Mouse (Mus musculus) CH12.LX (cell line): ENCODE measurements around the gene Ascc1. TPM values are rescaled to one million over a fixed set of nuclear protein-coding genes. Genes with fewer than 3 reads are reported as not detected.

ENCODE experiments used
- DNase-seq: peaks from one replicate; pipeline ENCODE4 v3.0.0-alpha.2; 2013; ENCODE audit errors: extremely low read depth
- H3K27ac ChIP-seq: 2 replicates; pipeline ENCODE4 v1.5.1; 2012; ENCODE audit warnings: low read depth, mild to moderate bottlenecking, control low read depth, moderate library complexity; ENCODE audit not compliant: insufficient read depth
- H3K27me3 ChIP-seq: replicated peaks from 2 replicates; pipeline ENCODE3; 2012; ENCODE audit warnings: inconsistent platforms
- H3K36me3 ChIP-seq, 2 experiments: replicated peaks in 1 of 2; 2 replicates each; pipeline versions ENCODE3 to v1.6.1; 2012; ENCODE audit warnings: inconsistent platforms in 1 of 2, low read length in 1 of 2, mild to moderate bottlenecking in 1 of 2, mixed read lengths in 1 of 2, moderate library complexity in 1 of 2; ENCODE audit not compliant: control insufficient read depth in 1 of 2, insufficient read depth in 1 of 2
- H3K4me1 ChIP-seq, 2 experiments: 2 replicates each; pipeline ENCODE4 v1.6.1; 2012; ENCODE audit warnings: inconsistent platforms in 1 of 2, moderate library complexity in 1 of 2; ENCODE audit not compliant: insufficient read depth in 2 of 2, control insufficient read depth in 1 of 2
- H3K4me2 ChIP-seq: 2 replicates; pipeline ENCODE4 v1.6.1; 2012; ENCODE audit warnings: low read depth, mild to moderate bottlenecking, control low read depth; ENCODE audit not compliant: poor library complexity, insufficient read depth, severe bottlenecking
- H3K4me3 ChIP-seq, 3 experiments: fragments of 150-350 bp in 1 of 3; sonication (generic) in 1 of 3; replicated peaks in 1 of 3; 2 replicates each; pipeline versions ENCODE3 to v1.5.1; 2011 to 2012; ENCODE audit warnings: low read depth in 2 of 3, low read length in 2 of 3, mild to moderate bottlenecking in 2 of 3, moderate library complexity in 2 of 3, control low read depth in 1 of 3, improper control_type of control experiment in 1 of 3, inconsistent platforms in 1 of 3, mixed read lengths in 1 of 3; ENCODE audit not compliant: poor library complexity in 1 of 3
- H3K79me2 ChIP-seq: replicated peaks from 2 replicates; pipeline ENCODE4 v1.6.1; 2012; ENCODE audit warnings: mild to moderate bottlenecking, moderate library complexity; ENCODE audit not compliant: control insufficient read depth, poor library complexity, insufficient read depth, severe bottlenecking; ENCODE audit errors: extremely low read depth
- H3K9ac ChIP-seq: 2 replicates; pipeline ENCODE4 v1.6.1; 2012; ENCODE audit warnings: low read depth, mild to moderate bottlenecking, control low read depth, moderate library complexity; ENCODE audit not compliant: insufficient read depth
- H3K9me3 ChIP-seq: replicated peaks from 2 replicates; pipeline ENCODE3; 2012; ENCODE audit warnings: low read length, inconsistent platforms, mixed read lengths
- BHLHE40 ChIP-seq: IDR thresholded peaks from 2 replicates; pipeline ENCODE4 v1.6.1; 2011; ENCODE audit warnings: mild to moderate bottlenecking, low read depth, low read length, improper control_type of control experiment
- CHD2 ChIP-seq: IDR thresholded peaks from 2 replicates; pipeline ENCODE4 v1.6.1; 2011; ENCODE audit warnings: low read length, improper control_type of control experiment
- CTCF ChIP-seq, 2 experiments: IDR thresholded peaks in 1 of 2; conservative IDR thresholded peaks in 1 of 2; 2 replicates each; pipeline ENCODE4 v1.5.1; 2011 to 2012; ENCODE audit warnings: low read depth in 2 of 2, low read length in 2 of 2, improper control_type of control experiment in 1 of 2, inconsistent platforms in 1 of 2, mild to moderate bottlenecking in 1 of 2, moderate library complexity in 1 of 2
- E2F4 ChIP-seq: IDR thresholded peaks from 2 replicates; pipeline ENCODE4 v1.6.1; 2011; ENCODE audit warnings: low read depth, low read length, improper control_type of control experiment; ENCODE audit not compliant: insufficient replicate concordance
- ELF1 ChIP-seq: IDR thresholded peaks from 2 replicates; pipeline ENCODE4 v1.6.1; 2014; ENCODE audit warnings: low read depth, mild to moderate bottlenecking, inconsistent platforms, low read length, improper control_type of control experiment
- EP300 ChIP-seq: IDR thresholded peaks from 2 replicates; pipeline ENCODE4 v1.6.1; 2011; ENCODE audit warnings: low read length, improper control_type of control experiment
- ETS1 ChIP-seq: conservative IDR thresholded peaks from 2 replicates; pipeline ENCODE4 v1.6.1; 2012; ENCODE audit warnings: low read depth, mild to moderate bottlenecking, inconsistent platforms, low read length, improper control_type of control experiment, moderate library complexity
- GABPA ChIP-seq: IDR thresholded peaks from 2 replicates; pipeline ENCODE4 v1.6.1; 2012; ENCODE audit warnings: low read depth, low read length, improper control_type of control experiment, inconsistent platforms; ENCODE audit not compliant: insufficient replicate concordance
- HCFC1 ChIP-seq: IDR thresholded peaks from 2 replicates; pipeline ENCODE4 v1.6.1; 2012; ENCODE audit warnings: low read depth, mild to moderate bottlenecking, inconsistent platforms, low read length, improper control_type of control experiment
- IRF4 ChIP-seq: IDR thresholded peaks from 2 replicates; pipeline ENCODE4 v1.6.1; 2014; ENCODE audit warnings: low read depth, mild to moderate bottlenecking, inconsistent platforms, low read length, improper control_type of control experiment
- JUN ChIP-seq: IDR thresholded peaks from 2 replicates; pipeline ENCODE4 v1.6.1; 2011; ENCODE audit warnings: low read depth, mild to moderate bottlenecking, low read length, improper control_type of control experiment, moderate library complexity; ENCODE audit not compliant: insufficient read depth
- JUND ChIP-seq: conservative IDR thresholded peaks from 2 replicates; pipeline ENCODE4 v1.6.1; 2011; ENCODE audit warnings: low read depth, low read length, improper control_type of control experiment
- KAT2A ChIP-seq: IDR thresholded peaks from 2 replicates; pipeline ENCODE4 v1.6.1; 2012; ENCODE audit warnings: low read length, improper control_type of control experiment, inconsistent platforms; ENCODE audit not compliant: insufficient replicate concordance
- MAFK ChIP-seq: IDR thresholded peaks from 2 replicates; pipeline ENCODE4 v1.6.1; 2011; ENCODE audit warnings: low read length, improper control_type of control experiment; ENCODE audit not compliant: insufficient replicate concordance
- MAZ ChIP-seq: IDR thresholded peaks from 2 replicates; pipeline ENCODE4 v1.6.1; 2012; ENCODE audit warnings: low read depth, mild to moderate bottlenecking, inconsistent platforms, low read length, improper control_type of control experiment, moderate library complexity
- MYC ChIP-seq: IDR thresholded peaks from 2 replicates; pipeline ENCODE4 v1.6.1; 2011; ENCODE audit warnings: low read depth, mild to moderate bottlenecking, improper control_type of control experiment, low read length
- NELFE ChIP-seq: IDR thresholded peaks from 2 replicates; pipeline ENCODE4 v1.6.1; 2011; ENCODE audit warnings: low read depth, low read length, improper control_type of control experiment
- NRF1 ChIP-seq: IDR thresholded peaks from 2 replicates; pipeline ENCODE4 v1.6.1; 2014; ENCODE audit warnings: low read depth, mild to moderate bottlenecking, inconsistent platforms, low read length, improper control_type of control experiment, moderate library complexity
- PAX5 ChIP-seq: IDR thresholded peaks from 2 replicates; pipeline ENCODE4 v1.6.1; 2012; ENCODE audit warnings: low read length, inconsistent platforms, mixed read lengths
- POLR2A ChIP-seq: IDR thresholded peaks from 2 replicates; pipeline ENCODE4 v1.6.1; 2011; ENCODE audit warnings: low read depth, mild to moderate bottlenecking, improper control_type of control experiment, low read length
- POLR2AphosphoS2 ChIP-seq: IDR thresholded peaks from 2 replicates; pipeline ENCODE4 v1.6.1; 2011; ENCODE audit warnings: low read depth, low read length, improper control_type of control experiment
- RCOR1 ChIP-seq: conservative IDR thresholded peaks from 2 replicates; pipeline ENCODE4 v1.6.1; 2012; ENCODE audit warnings: low read depth, mild to moderate bottlenecking, inconsistent platforms, low read length, improper control_type of control experiment
- SIN3A ChIP-seq: IDR thresholded peaks from 2 replicates; pipeline ENCODE4 v1.6.1; 2012; ENCODE audit warnings: low read length, improper control_type of control experiment, inconsistent platforms
- SMC3 ChIP-seq: IDR thresholded peaks from 2 replicates; pipeline ENCODE4 v1.6.1; 2011; ENCODE audit warnings: low read depth, low read length, improper control_type of control experiment
- TBP ChIP-seq: conservative IDR thresholded peaks from 2 replicates; pipeline ENCODE4 v1.6.1; 2011; ENCODE audit warnings: low read depth, low read length, improper control_type of control experiment
- TCF12 ChIP-seq: IDR thresholded peaks from 2 replicates; pipeline ENCODE4 v1.6.1; 2014; ENCODE audit warnings: low read depth, mild to moderate bottlenecking, inconsistent platforms, low read length, improper control_type of control experiment
- USF1 ChIP-seq: IDR thresholded peaks from 2 replicates; pipeline ENCODE4 v1.6.1; 2014; ENCODE audit warnings: low read depth, mild to moderate bottlenecking, inconsistent platforms, low read length, improper control_type of control experiment
- USF2 ChIP-seq: conservative IDR thresholded peaks from 2 replicates; pipeline ENCODE4 v1.6.1; 2011; ENCODE audit warnings: low read depth, low read length, improper control_type of control experiment
- ZKSCAN1 ChIP-seq: IDR thresholded peaks from 2 replicates; pipeline ENCODE4 v1.6.1; 2012; ENCODE audit warnings: low read depth, inconsistent platforms, low read length, improper control_type of control experiment, borderline replicate concordance
- ZMIZ1 ChIP-seq: IDR thresholded peaks from 2 replicates; pipeline ENCODE4 v1.6.1; 2012; ENCODE audit warnings: low read depth, mild to moderate bottlenecking, inconsistent platforms, low read length, improper control_type of control experiment
- ZNF384 ChIP-seq: IDR thresholded peaks from 2 replicates; pipeline ENCODE4 v1.6.1; 2012; ENCODE audit warnings: low read depth, low read length, improper control_type of control experiment, inconsistent platforms
- dilution Hi-C: fragments of 300-500 bp; cut with MboI; formaldehyde crosslinking; loops from 2 replicates; pipeline ENCODE4 v1.14.3; 2020; ENCODE audit warnings: low sequenced_read_pairs; ENCODE audit not compliant: extremely low pct_unique_long_range_greater_than_20kb, extremely low pct_ligation_motif_present
- in situ Hi-C: fragments of 300-500 bp; cut with MboI; formaldehyde crosslinking; loops from 3 replicates; pipeline ENCODE4 v1.14.3; 2019; ENCODE audit warnings: low sequenced_read_pairs, low pct_ligation_motif_present, low pct_unique_long_range_greater_than_20kb, mixed read lengths
- polyA plus RNA-seq: library from polyadenylated mRNA; unstranded; fragments of >175 nt; gene quantifications from 2 replicates; pipeline ENCODE4 v1.2.1, GENCODE M21; 2012; ENCODE audit warnings: low read depth; ENCODE audit not compliant: insufficient read length
- total RNA-seq, 2 experiments: library from RNA; depleted of rRNA; stranded (reverse); fragments of 300-350 nt in 1 of 2; fragments of >200 nt in 1 of 2; gene quantifications; 2 replicates each; pipeline ENCODE4 v1.2.3; 2012 to 2014

Gene Ascc1
- total and polyA plus RNA-seq, 3 experiments, result 20.1 to 25.5 (median 25.4) TPM

DNA sequence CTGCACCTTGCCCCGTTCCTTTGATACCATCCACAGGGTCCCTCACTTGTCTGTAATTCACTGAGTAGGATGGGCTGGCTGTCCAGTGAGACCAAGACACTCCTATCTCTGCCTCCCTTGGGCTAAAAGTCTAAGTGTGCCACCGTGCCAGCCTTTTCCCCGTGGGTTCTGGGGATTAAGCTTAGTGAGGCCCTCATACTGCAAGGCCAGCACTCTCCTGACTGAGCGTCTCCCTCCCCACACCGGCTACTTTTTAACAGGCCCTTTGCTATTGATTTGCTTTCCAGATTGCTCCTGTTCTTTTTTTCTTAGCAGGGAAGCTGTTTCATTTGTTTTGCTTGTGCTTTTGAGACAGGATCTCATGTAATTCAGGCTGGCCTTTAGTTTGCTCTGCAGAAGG is 60.3 kb downstream of the Ascc1 start:
- H3K4me1 ChIP-seq, result peaks cover 0 to 9% of the 10 kb centered on the region in 2 experiments; a peak in 2 of 4 replicates
- H3K79me2 ChIP-seq, result no peaks in the 10 kb centered on the region
- no peak overlapping the region for H3K4me2 ChIP-seq
- in situ Hi-C loops, result loop anchor here (10.0 kb wide), 1 partner anchor 168 kb away; no protein-coding TSS in a partner anchor
- H3K4me3 ChIP-seq, result no peak overlapping the region
- H3K27me3 ChIP-seq, result no peaks in the 10 kb centered on the region
- dilution Hi-C loops, result no loop called here
- TF ChIP-seq SMC3 (no peak), CTCF (conservative IDR thresholded peaks at IDR 0.05 in 1 of 2, IDR thresholded peaks at IDR 0.05 in 1 of 2; ENCODE audit: low read depth in 2 of 2, low read length in 2 of 2) (no peak), ZKSCAN1 (no peak), ELF1 (no peak), HCFC1 (no peak), TCF12 (no peak), JUN (no peak), NELFE (no peak), RCOR1 (no peak), KAT2A (no peak), TBP (no peak), USF2 (no peak), ETS1 (no peak), MAZ (no peak), ZMIZ1 (no peak), MYC (no peak)
- TF ChIP-seq, all 38 proteins: peak for 0
- Histone ChIP-seq H3K36me3 (peaks cover 10 to 40% of the 10 kb centered on the region in 2 experiments), H3K27ac (no peak overlapping the region), H3K9me3 (no peaks in the 10 kb centered on the region), H3K9ac (no peak overlapping the region)
- DNase-seq, result no peak

DNA sequence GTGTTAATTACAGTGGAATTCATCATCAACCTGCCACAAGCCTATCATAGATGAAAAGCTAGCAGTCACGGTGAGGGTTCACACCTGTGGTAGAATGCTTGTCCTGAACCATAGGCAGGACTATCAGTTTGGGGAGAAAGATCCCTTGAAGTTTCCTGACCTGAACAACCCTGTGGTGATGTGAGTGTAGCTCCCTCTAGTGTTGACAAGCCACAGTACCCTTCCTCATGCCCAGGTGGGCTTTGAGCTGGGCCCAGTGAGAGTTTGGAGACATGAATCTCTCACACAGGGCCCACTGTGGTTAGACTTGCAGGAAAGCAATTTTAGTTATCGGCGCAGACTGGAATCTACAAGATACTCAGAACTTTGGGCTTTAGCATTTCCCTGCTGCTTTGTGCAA is 63.9 kb downstream of the Ascc1 start:
- peaks cover 10 to 40% of the 10 kb centered on the region in 2 experiments for H3K36me3 ChIP-seq
- no peak overlapping the region for H3K4me3 ChIP-seq
- no peak overlapping the region for H3K4me2 ChIP-seq
- dilution Hi-C loops, result no loop called here
- peaks cover 0 to 9% of the 10 kb centered on the region in 2 experiments; a peak in 2 of 4 replicates for H3K4me1 ChIP-seq
- in situ Hi-C loops, result loop anchor here (10.0 kb wide), 1 partner anchor 172 kb away; no protein-coding TSS in a partner anchor
- DNase-seq, result peak; percentile 45
- no peaks in the 10 kb centered on the region for H3K27me3 ChIP-seq
- no peak overlapping the region for H3K9ac ChIP-seq
- H3K79me2 ChIP-seq, result no peaks in the 10 kb centered on the region
- no peaks in the 10 kb centered on the region for H3K9me3 ChIP-seq
- H3K27ac ChIP-seq, result no peak overlapping the region
- TF ChIP-seq PAX5 (no peak), ZNF384 (no peak), HCFC1 (no peak), JUN (no peak), CHD2 (no peak), GABPA (no peak), NELFE (no peak), USF1 (no peak), POLR2A (no peak), ELF1 (no peak), CTCF (conservative IDR thresholded peaks at IDR 0.05 in 1 of 2, IDR thresholded peaks at IDR 0.05 in 1 of 2; ENCODE audit: low read depth in 2 of 2, low read length in 2 of 2) (peak; percentile 74 to 84; a peak in 3 of 4 replicates), EP300 (no peak), MYC (0 out of 2 replicates have a peak, but pooled peaks have one; percentile 33), JUND (no peak), POLR2AphosphoS2 (no peak), SIN3A (no peak), NRF1 (no peak), RCOR1 (no peak), E2F4 (no peak), TBP (no peak), KAT2A (no peak), MAZ (no peak), SMC3 (peak; percentile 85), IRF4 (no peak), ZKSCAN1 (no peak), BHLHE40 (no peak), MAFK (no peak)
